23 mouse cellular contexts compared by ENCODE assay signal in genomic region chr13:74073369-74073768, GRCm38 (mm10). TPM values are rescaled to one million over a fixed set of nuclear protein-coding genes. Genes with fewer than 3 reads are reported as not detected.
DNase-seq lines count a peak whose midpoint lies in the region; ATAC-seq and TF ChIP-seq lines count a peak whose summit lies in the region.
"Had no signal": no experiment of that assay in that cellular context is flagged by ENCODE, and none has a peak within 500 bp of the region (broad histone marks: within the 10 kb centered on the region; RNA-seq: fewer than 3 reads in every experiment).

No protein-coding gene starts in this region.

- H3K9ac ChIP-seq in intestine, embryonic 15.5 days, result no peak overlapping the region
- H3K9ac ChIP-seq in intestine, embryonic 16.5 days (ENCODE audit: low read depth, low read length), result no peak overlapping the region
- no peak overlapping the region for H3K9ac ChIP-seq in intestine, postnatal 0 days (ENCODE audit: low read depth, low read length)

- TF ChIP-seq CTCF in intestine, postnatal 0 days (IDR thresholded peaks at IDR 0.05; ENCODE audit: low read depth), result no peak

- no peaks in the 10 kb centered on the region for H3K36me3 ChIP-seq in intestine, embryonic 15.5 days
- H3K36me3 ChIP-seq in intestine, embryonic 16.5 days (ENCODE audit: control insufficient read depth, insufficient read depth, low read length), result no peaks in the 10 kb centered on the region
- no peaks in the 10 kb centered on the region for H3K36me3 ChIP-seq in intestine, postnatal 0 days (ENCODE audit: control insufficient read depth, insufficient read depth)
- H3K36me3 ChIP-seq: G1E had no signal

- no peaks in the 10 kb centered on the region for H3K27me3 ChIP-seq in intestine, embryonic 15.5 days (replicated peaks)
- no peaks in the 10 kb centered on the region for H3K27me3 ChIP-seq in intestine, embryonic 16.5 days (replicated peaks; ENCODE audit: control insufficient read depth, insufficient read depth, low read length)
- H3K27me3 ChIP-seq in intestine, postnatal 0 days (replicated peaks; ENCODE audit: control insufficient read depth, insufficient read depth, low read length), result no peaks in the 10 kb centered on the region

- H3K27ac ChIP-seq in intestine, embryonic 15.5 days, result no peak overlapping the region
- no peak overlapping the region for H3K27ac ChIP-seq in intestine, embryonic 16.5 days (ENCODE audit: low read length)
- H3K27ac ChIP-seq in intestine, postnatal 0 days (ENCODE audit: low read depth, low read length), result no peak overlapping the region

- 74% methylated on average over 7 of the region's 7 CpGs for WGBS in intestine, embryonic 15.5 days
- WGBS in intestine, embryonic 16.5 days, result 74% methylated on average over 7 of the region's 7 CpGs
- WGBS in intestine, postnatal 0 days, result 52% methylated on average over 7 of the region's 7 CpGs

- no peak overlapping the region for H3K4me2 ChIP-seq in intestine, embryonic 15.5 days (replicated peaks)
- no peak overlapping the region for H3K4me2 ChIP-seq in intestine, embryonic 16.5 days (ENCODE audit: low read depth, low read length)
- H3K4me2 ChIP-seq in intestine, postnatal 0 days (replicated peaks; ENCODE audit: low read depth), result no peak overlapping the region

- no peaks in the 10 kb centered on the region for H3K4me1 ChIP-seq in intestine, embryonic 15.5 days (replicated peaks)
- no peaks in the 10 kb centered on the region for H3K4me1 ChIP-seq in intestine, embryonic 16.5 days (ENCODE audit: control insufficient read depth, insufficient read depth, low read length)
- no peaks in the 10 kb centered on the region for H3K4me1 ChIP-seq in intestine, postnatal 0 days (replicated peaks; ENCODE audit: control insufficient read depth, insufficient read depth, low read length)

- peak; percentile 21 for DNase-seq in heart, adult 11 months
- DNase-seq in heart, adult 8-10 months (ENCODE audit: low spot score), result no peak
- DNase-seq in kidney, postnatal 14 days, result no peak
- no peak for DNase-seq in right cerebral cortex, adult 2 months (ENCODE audit: low spot score in 2 of 2)
- no peak for DNase-seq in spleen, postnatal 10 days (ENCODE audit: low spot score in 2 of 2)
- DNase-seq: adrenal gland, adult 2 months; adrenal gland, adult 8-10 months; adrenal gland, postnatal 10 days; adrenal gland, postnatal 14 days; adrenal gland, postnatal 25 days; adrenal gland, postnatal 36 days; B cell, adult 2 months; cerebellum, adult 11 months; cerebellum, adult 11-12 months had no signal

- ATAC-seq in intestine, embryonic 15.5 days, result peak; percentile 63; the same call in 1 of the 2 replicates
- ATAC-seq in intestine, embryonic 16.5 days, result peak; percentile 85
- ATAC-seq in intestine, postnatal 0 days, result peak; percentile 86
- ATAC-seq: activated CD4-positive, CD25-positive, alpha-beta regulatory T cell, adult 4 months; CD4-positive, CD25-positive, alpha-beta regulatory T cell, adult 4 months; Patski had no signal

- no peaks in the 10 kb centered on the region for H3K9me3 ChIP-seq in intestine, embryonic 15.5 days
- H3K9me3 ChIP-seq in intestine, embryonic 16.5 days (ENCODE audit: control insufficient read depth, low read length), result no peaks in the 10 kb centered on the region
- H3K9me3 ChIP-seq in intestine, postnatal 0 days (ENCODE audit: control insufficient read depth), result no peaks in the 10 kb centered on the region
- H3K9me3 ChIP-seq: G1E had no signal

- H3K4me3 ChIP-seq in intestine, embryonic 15.5 days (replicated peaks), result no peak overlapping the region
- no peak overlapping the region for H3K4me3 ChIP-seq in intestine, embryonic 16.5 days (ENCODE audit: low read length)
- no peak overlapping the region for H3K4me3 ChIP-seq in intestine, postnatal 0 days (ENCODE audit: low read depth, low read length)

RNA-seq across cellular contexts. Expression of gene Cep72, which starts 11.3 kb away (rescaled TPM):
- 1 to 10 TPM in 2 of 4 experiments, under 1 TPM in 2; 0.44 to 2.6 (median 1.1) TPM for total RNA-seq in heart, adult 8-10 months (2022)
- 14.1 and 15.2 TPM in 2 replicates for polyA plus RNA-seq in intestine, embryonic 15.5 days (2015; fragmentation: Nextera tagmentation; extraction: Ambion mirVana)
- polyA plus RNA-seq in intestine, embryonic 16.5 days (2015; fragmentation: Nextera tagmentation; extraction: Ambion mirVana), result 9.9 and 12.7 TPM in 2 replicates
- 4.1 and 6.5 TPM in 2 replicates for polyA plus RNA-seq in intestine, postnatal 0 days (2015; fragmentation: Nextera tagmentation; extraction: Ambion mirVana)

RNA-seq across cellular contexts. Expression of gene Slc9a3, which starts 47.9 kb away (rescaled TPM):
- total RNA-seq in heart, adult 8-10 months (2022), result 1 to 10 TPM in 1 of 4 experiments, under 1 TPM in 3; 0.47 to 1.4 (median 0.56) TPM
- 5.0 and 6.2 TPM in 2 replicates for polyA plus RNA-seq in intestine, embryonic 15.5 days (2015; fragmentation: Nextera tagmentation; extraction: Ambion mirVana)
- 8.5 and 10.3 TPM in 2 replicates for polyA plus RNA-seq in intestine, embryonic 16.5 days (2015; fragmentation: Nextera tagmentation; extraction: Ambion mirVana)
- polyA plus RNA-seq in intestine, postnatal 0 days (2015; fragmentation: Nextera tagmentation; extraction: Ambion mirVana), result 21.9 and 25.3 TPM in 2 replicates
- total RNA-seq: CH12.LX, ES-E14 had no signal
- polyA plus RNA-seq: activated CD4-positive, CD25-positive, alpha-beta regulatory T cell, adult 4 months; CD4-positive, CD25-positive, alpha-beta regulatory T cell, adult 4 months; G1E; Patski had no signal
